11 mouse cellular contexts compared by ENCODE assay signal in genomic region chr1:63248360-63248851, GRCm38 (mm10). TPM values are rescaled to one million over a fixed set of nuclear protein-coding genes. Genes with fewer than 3 reads are reported as not detected.
DNase-seq lines count a peak whose midpoint lies in the region; ATAC-seq and TF ChIP-seq lines count a peak whose summit lies in the region.
"Had no signal": no experiment of that assay in that cellular context is flagged by ENCODE, and none has a peak within 500 bp of the region (broad histone marks: within the 10 kb centered on the region; RNA-seq: fewer than 3 reads in every experiment).

No protein-coding gene starts in this region.

- H3K27me3 ChIP-seq in thymus, adult 2 months (ENCODE audit: control insufficient read depth, insufficient read depth, low read length), result peaks cover 11% of the 10 kb centered on the region; the same call in 1 of the 2 replicates
- peaks cover 86% of the 10 kb centered on the region for H3K27me3 ChIP-seq in limb, embryonic 15.5 days

- H3K4me3 ChIP-seq in thymus, adult 2 months (ENCODE audit: control insufficient read depth, insufficient read depth, low read length), result no peak overlapping the region
- H3K4me3 ChIP-seq in limb, embryonic 15.5 days, result peak overlapping the region; percentile 30
- H3K4me3 ChIP-seq: left cerebral cortex, adult 2 months had no signal

- no peaks in the 10 kb centered on the region for H3K4me1 ChIP-seq in thymus, adult 2 months (replicated peaks; ENCODE audit: control insufficient read depth, insufficient read depth, low read length)
- peaks cover 7% of the 10 kb centered on the region; the same call in 1 of the 2 replicates for H3K4me1 ChIP-seq in limb, embryonic 15.5 days

- H3K9ac ChIP-seq in limb, embryonic 15.5 days, result no peak overlapping the region

- TF ChIP-seq CTCF in thymus, adult 2 months (IDR thresholded peaks at IDR 0.05; ENCODE audit: borderline replicate concordance, control insufficient read depth, extremely low read depth, insufficient read depth, low read length, poor library complexity), result no peak

- WGBS in thymus, adult 2 months, result 9% methylated on average over 44 of the region's 44 CpGs
- WGBS in limb, embryonic 15.5 days, result 2% methylated on average over 44 of the region's 44 CpGs

- no peak for TF ChIP-seq POLR2A in thymus, adult 2 months (IDR thresholded peaks at IDR 0.05; ENCODE audit: control insufficient read depth, extremely low read depth, insufficient read depth, low read length, poor library complexity)

- no peaks in the 10 kb centered on the region for H3K36me3 ChIP-seq in thymus, adult 2 months (ENCODE audit: control insufficient read depth, insufficient read depth, low read length)
- no peaks in the 10 kb centered on the region for H3K36me3 ChIP-seq in limb, embryonic 15.5 days

- H3K9me3 ChIP-seq in limb, embryonic 15.5 days, result no peaks in the 10 kb centered on the region

- ATAC-seq in limb, embryonic 15.5 days (ENCODE audit: insufficient number of reproducible peaks, low FRiP score, low TSS enrichment, low read depth), result no peak
- no peak for ATAC-seq in erythroid progenitor cell, adult 5-6 weeks (replicated peaks; ENCODE audit: low FRiP score, poor library complexity, severe bottlenecking)

- peak overlapping the region; percentile 48 for H3K4me2 ChIP-seq in limb, embryonic 15.5 days

- peak; percentile 8 for DNase-seq in adrenal gland, postnatal 36 days
- DNase-seq in adrenal gland, adult (ENCODE audit: inconsistent age in 2 of 2, low spot score in 1 of 2), result no peak
- peak; percentile 9 for DNase-seq in thymus, postnatal 4 days
- DNase-seq in thymus, adult 2 months, result no peak
- DNase-seq in urinary bladder, postnatal 4 days (ENCODE audit: low spot score in 2 of 2), result no peak
- DNase-seq in B cell, adult 2 months, result no peak

- no peak overlapping the region for H3K27ac ChIP-seq in thymus, adult 2 months (ENCODE audit: control insufficient read depth, insufficient read depth, low read length)
- H3K27ac ChIP-seq in limb, embryonic 15.5 days, result no peak overlapping the region
- H3K27ac ChIP-seq: left cerebral cortex, adult 2 months had no signal

RNA-seq across cellular contexts. Expression of gene Zdbf2, which starts 24.7 kb away (rescaled TPM):
- total RNA-seq in adrenal gland, postnatal 36 days (2021), result 10 to 100 TPM; 10.9 to 18.3 TPM
- 0.03 and 0.04 TPM in 2 replicates for polyA plus RNA-seq in thymus, adult 2 months (2012; rRNA removed)
- 13.0 and 19.3 TPM in 2 replicates for polyA plus RNA-seq in limb, embryonic 15.5 days (2015; fragmentation: Nextera tagmentation; extraction: Ambion mirVana)
- not detected in 2 replicates for total RNA-seq in erythroid progenitor cell, adult 5-6 weeks (2015; ENCODE audit: low replicate concordance)
- total RNA-seq in erythroid progenitor cell, adult 5-6 weeks (2017; ENCODE audit: low replicate concordance), result not detected in 2 replicates
- polyA plus RNA-seq: C2C12; small intestine, adult 2 months had no signal

RNA-seq across cellular contexts. Expression of gene Gpr1, which starts 34.1 kb away (rescaled TPM):
- total RNA-seq in adrenal gland, postnatal 36 days (2021), result under 1 TPM; 0.17 to 0.23 TPM
- polyA plus RNA-seq in thymus, adult 2 months (2012; rRNA removed), result 0.57 and 1.0 TPM in 2 replicates
- 0.17 and 0.63 TPM in 2 replicates for polyA plus RNA-seq in limb, embryonic 15.5 days (2015; fragmentation: Nextera tagmentation; extraction: Ambion mirVana)
- total RNA-seq in erythroid progenitor cell, adult 5-6 weeks (2015; ENCODE audit: low replicate concordance), result not detected in 2 replicates
- not detected in 2 replicates for total RNA-seq in erythroid progenitor cell, adult 5-6 weeks (2017; ENCODE audit: low replicate concordance)
- polyA plus RNA-seq: C2C12; small intestine, adult 2 months had no signal

Comparison
In these comparisons a context has a peak if more than half of its experiments do, and no peak if none do; other contexts are left out.
1. DNase-seq: peak in adrenal gland, postnatal 36 days (2 of 2) and thymus, postnatal 4 days (single experiment); none in adrenal gland, adult (0 of 2), thymus, adult 2 months (single experiment), urinary bladder, postnatal 4 days (0 of 2) and B cell, adult 2 months (0 of 2).
2. RNA of gene Zdbf2, which starts 24.7 kb away (total RNA-seq): 10.9 to 18.3 TPM in adrenal gland, postnatal 36 days; not detected in erythroid progenitor cell, adult 5-6 weeks; every median in the first group is over 10 times any median in the second.